Mouse (Mus musculus) hindbrain, embryonic 15.5 days (tissue): ENCODE data around the gene Enc1. TPM values are rescaled to one million over a fixed set of nuclear protein-coding genes. Genes with fewer than 3 reads are reported as not detected.
A peak's percentile ranks its signal among the peaks of the same experiment; 100 is the strongest.
"Not testable (repeated sequence)": the region's sequence is repeated elsewhere in the genome, so short reads cannot be mapped to it uniquely, and the experiment has no call there.

Source experiments
- ATAC-seq: fragments of 200-750 bp; cut with Nextera tagmentation; 2 replicates; pipeline ENCODE4 v1.8.0; 2017; ENCODE audit warnings: low read depth, moderate number of reproducible peaks, moderate TSS enrichment; ENCODE audit not compliant: low FRiP score
- H3K27ac ChIP-seq: fragments of 300-500 bp; sonication (generic); replicated peaks from 2 replicates; pipeline ENCODE4 v1.5.1; 2015; ENCODE audit warnings: mild to moderate bottlenecking, inconsistent platforms
- H3K27me3 ChIP-seq: fragments of 300-500 bp; sonication (generic); 2 replicates; pipeline ENCODE4 v1.6.1; 2015; ENCODE audit warnings: control low read depth, inconsistent platforms
- H3K36me3 ChIP-seq: fragments of 300-500 bp; sonication (generic); 2 replicates; pipeline ENCODE4 v1.6.1; 2015; ENCODE audit warnings: control low read depth, inconsistent platforms
- H3K4me1 ChIP-seq: fragments of 300-500 bp; sonication (generic); replicated peaks from 2 replicates; pipeline ENCODE4 v1.6.1; 2015; ENCODE audit warnings: control low read depth, inconsistent platforms
- H3K4me2 ChIP-seq: fragments of 300-500 bp; sonication (generic); 2 replicates; pipeline ENCODE4 v1.6.1; 2015; ENCODE audit warnings: moderate library complexity, mild to moderate bottlenecking, inconsistent platforms
- H3K4me3 ChIP-seq: fragments of 300-500 bp; sonication (generic); 2 replicates; pipeline ENCODE4 v1.5.1; 2015; ENCODE audit warnings: mild to moderate bottlenecking, inconsistent platforms
- H3K9ac ChIP-seq: fragments of 300-500 bp; sonication (generic); 2 replicates; pipeline ENCODE4 v1.6.1; 2015; ENCODE audit warnings: inconsistent platforms
- H3K9me3 ChIP-seq: fragments of 300-500 bp; sonication (generic); 2 replicates; pipeline ENCODE4 v1.6.1; 2016; ENCODE audit warnings: control low read depth, inconsistent platforms
- WGBS: fragments of 180-500 bp; shearing (Covaris S2); methylation state at CpG from one replicate; pipeline ENCODE4 v1.1.7; 2015; 5-methylcytosine and 5-hydroxymethylcytosine counted together
- polyA plus RNA-seq: library from polyadenylated mRNA; unstranded; fragments of >200 nt; fragmentation: Nextera tagmentation; extraction: Ambion mirVana; gene quantifications from 2 replicates; pipeline ENCODE4 v1.2.1, GENCODE M21; 2015

Gene Enc1
- polyA plus RNA-seq, 1 experiment from 2014 or later: 57.3 TPM

DNA sequence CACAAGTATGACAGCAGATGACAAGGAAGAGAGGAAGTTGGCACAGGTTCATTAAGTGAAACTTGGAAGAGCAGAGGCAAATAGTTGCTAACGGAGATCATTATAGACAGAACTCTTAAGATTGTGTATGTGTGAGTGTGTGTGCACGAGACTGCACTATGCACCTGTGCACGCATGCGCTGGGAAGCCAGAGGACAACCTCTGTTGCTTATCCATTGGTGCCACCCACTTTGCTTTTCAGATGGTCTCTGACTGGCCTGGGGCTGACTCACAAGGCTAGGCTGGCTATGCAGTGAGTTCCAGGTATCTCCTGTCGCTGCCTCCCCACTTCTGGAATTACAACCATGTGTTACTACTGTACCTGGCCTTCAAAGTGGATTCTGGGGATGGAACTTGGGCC, 13.1 kb downstream of the Enc1 start:
- Histone ChIP-seq H3K27ac (no peak overlapping the region), H3K4me2 (no peak overlapping the region), H3K36me3 (0 out of 2 replicates have a peak, but pooled peaks cover 3% of the 10 kb centered on the region), H3K9me3 (no peaks in the 10 kb centered on the region), H3K4me3 (no peak overlapping the region), H3K27me3 (no peaks in the 10 kb centered on the region), H3K9ac (no peak overlapping the region), H3K4me1 (peaks cover 61% of the 10 kb centered on the region)
- no peak for ATAC-seq
- WGBS: 84% methylated on average over 5 of the region's 5 CpGs

DNA sequence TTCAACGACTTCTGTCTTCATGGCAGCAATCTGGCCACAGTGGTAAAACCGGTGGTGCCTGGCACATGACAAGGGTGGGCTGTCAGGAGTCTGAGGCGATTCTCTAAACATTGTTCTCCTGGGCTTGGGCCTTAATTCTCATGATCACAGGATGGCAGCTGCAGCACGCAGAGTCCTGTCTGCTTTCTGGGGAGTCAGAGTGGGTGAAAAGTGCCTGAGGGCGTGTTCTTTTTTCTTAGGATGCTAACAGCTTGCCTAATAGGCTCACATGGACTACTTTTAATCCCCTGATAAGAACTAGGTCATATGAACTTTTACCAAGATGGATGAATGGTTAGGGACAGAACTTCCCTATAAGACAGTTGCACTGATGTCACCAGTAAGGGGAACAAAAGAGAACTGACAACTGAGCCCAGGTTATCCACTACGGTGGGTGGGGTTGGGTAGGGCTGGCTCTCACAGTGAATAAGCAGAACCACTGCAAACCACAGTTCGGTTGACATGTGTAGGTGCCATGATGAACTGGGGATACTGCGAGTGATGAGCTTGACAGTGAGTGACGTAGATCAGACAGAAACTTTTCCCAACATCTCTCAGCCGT, 13.8 kb downstream of the Enc1 start:
- Histone ChIP-seq H3K4me2 (no peak overlapping the region), H3K27ac (no peak overlapping the region), H3K4me1 (peaks cover 54% of the 10 kb centered on the region), H3K9me3 (no peaks in the 10 kb centered on the region), H3K9ac (no peak overlapping the region), H3K27me3 (no peaks in the 10 kb centered on the region), H3K36me3 (0 out of 2 replicates have a peak, but pooled peaks cover 3% of the 10 kb centered on the region), H3K4me3 (no peak overlapping the region)
- WGBS: 76% methylated on average over 10 of the region's 10 CpGs
- no peak for ATAC-seq

DNA sequence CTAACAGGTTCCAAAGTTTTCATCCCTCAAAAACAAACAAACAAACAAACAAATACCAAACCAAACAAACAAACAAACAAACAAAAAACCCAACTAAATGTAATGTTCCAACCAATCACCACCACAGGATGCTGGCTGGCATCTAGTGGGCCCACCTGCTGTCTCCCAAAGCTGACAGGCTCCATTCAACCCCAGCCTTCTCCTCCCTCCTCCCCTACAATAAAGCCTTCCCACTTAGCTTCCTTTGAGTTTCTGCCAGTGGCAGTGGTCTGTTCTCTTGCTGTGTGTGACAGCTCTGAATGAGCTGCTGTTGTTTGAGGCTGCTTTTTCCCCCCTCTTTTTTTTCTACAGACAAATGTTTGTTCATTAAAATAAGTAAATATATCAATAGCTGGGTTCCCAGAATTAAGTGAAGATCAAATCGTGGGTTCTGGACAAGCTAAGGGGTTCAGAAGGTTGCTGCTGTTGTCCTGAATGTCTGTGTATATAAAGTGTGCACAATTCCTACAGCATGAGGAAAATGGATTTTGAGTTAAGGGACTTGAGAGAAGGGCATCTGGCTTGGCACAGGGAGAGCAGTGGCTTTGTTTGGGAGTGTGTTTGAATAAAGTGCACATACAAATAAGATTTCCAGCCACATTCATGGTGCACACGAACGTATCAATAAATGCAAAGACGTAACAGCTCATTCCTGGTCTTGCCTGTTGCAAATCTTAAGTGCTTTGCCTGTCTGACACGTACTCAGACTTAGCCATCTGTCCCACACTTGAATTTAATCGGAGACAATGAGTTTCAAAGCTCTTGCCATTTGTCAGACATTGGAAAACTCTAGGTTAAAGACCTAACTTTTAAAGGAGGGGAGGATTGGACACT, 15.3 kb downstream of the Enc1 start:
- no peak for ATAC-seq
- WGBS: 18% methylated on average over 6 of the region's 6 CpGs
- Histone ChIP-seq H3K27me3 (no peaks in the 10 kb centered on the region), H3K9ac (no peak overlapping the region), H3K4me3 (no peak overlapping the region), H3K9me3 (no peaks in the 10 kb centered on the region), H3K4me1 (peaks cover 39% of the 10 kb centered on the region), H3K27ac (peak overlapping the region; percentile 15; the same call in 1 of the 2 replicates), H3K4me2 (no peak overlapping the region; the same call in 1 of the 2 replicates), H3K36me3 (0 out of 2 replicates have a peak, but pooled peaks cover 3% of the 10 kb centered on the region)

DNA sequence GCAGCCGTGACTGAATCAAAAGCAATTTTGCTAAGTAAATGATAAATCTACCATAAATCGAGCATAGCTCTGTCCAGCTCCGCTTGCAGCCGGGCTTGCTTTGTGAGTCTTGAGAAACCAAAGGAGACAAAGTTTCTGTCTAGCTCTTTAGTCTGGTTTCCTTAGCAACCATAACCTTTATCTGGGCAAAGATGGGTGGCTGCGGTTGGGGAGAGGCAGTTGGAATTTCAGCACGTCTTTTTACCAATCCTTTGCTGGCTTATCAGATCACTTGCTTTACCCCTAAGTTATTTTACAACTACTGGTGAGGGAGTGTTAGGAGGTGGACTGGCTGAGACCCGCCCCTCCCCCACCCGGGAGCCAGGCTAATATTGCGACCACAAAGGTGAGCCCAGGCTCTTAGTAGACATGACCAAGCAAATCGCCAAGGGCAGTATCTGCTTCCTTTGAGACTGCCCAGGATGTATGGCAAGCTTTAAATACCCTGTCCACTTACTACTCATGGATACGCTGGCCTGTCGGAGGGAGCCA, 16.0 kb downstream of the Enc1 start:
- Histone ChIP-seq H3K9me3 (no peaks in the 10 kb centered on the region), H3K4me1 (peaks cover 32% of the 10 kb centered on the region), H3K9ac (no peak overlapping the region), H3K4me3 (no peak overlapping the region), H3K4me2 (no peak overlapping the region; the same call in 1 of the 2 replicates), H3K36me3 (0 out of 2 replicates have a peak, but pooled peaks cover under 1% of the 10 kb centered on the region), H3K27me3 (no peaks in the 10 kb centered on the region), H3K27ac (peak overlapping the region; percentile 15; the same call in 1 of the 2 replicates)
- WGBS: 30% methylated on average over 12 of the region's 12 CpGs
- ATAC-seq: no peak

DNA sequence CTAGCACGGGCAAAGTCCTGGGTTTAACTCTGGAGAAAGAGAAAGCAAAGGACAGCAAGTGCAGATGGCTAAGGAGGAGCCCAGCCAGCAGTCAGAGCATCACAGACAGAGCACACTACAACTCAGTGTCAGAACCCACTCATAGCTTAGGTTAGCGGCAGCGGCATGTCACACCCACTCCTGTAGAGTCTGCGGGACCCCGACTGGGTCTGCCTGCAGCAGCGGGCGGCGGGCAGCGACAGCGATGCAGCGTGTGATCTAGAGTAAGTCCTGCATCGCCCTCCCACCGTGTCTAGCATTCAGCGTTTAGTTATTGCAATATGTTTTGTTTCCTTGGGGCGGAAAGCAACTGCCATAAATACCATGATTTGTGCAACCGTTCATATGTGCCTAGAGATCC, 18.4 kb downstream of the Enc1 start:
- H3K4me1 ChIP-seq: peaks cover 19% of the 10 kb centered on the region
- H3K27me3 ChIP-seq: no peaks in the 10 kb centered on the region
- no peak overlapping the region for H3K9ac ChIP-seq
- H3K4me2 ChIP-seq: no peak overlapping the region
- H3K4me3 ChIP-seq: no peak overlapping the region
- WGBS: 67% methylated on average over 16 of the region's 16 CpGs
- no peaks in the 10 kb centered on the region for H3K9me3 ChIP-seq
- no peaks in the 10 kb centered on the region for H3K36me3 ChIP-seq
- no peak overlapping the region for H3K27ac ChIP-seq
- no peak for ATAC-seq

DNA sequence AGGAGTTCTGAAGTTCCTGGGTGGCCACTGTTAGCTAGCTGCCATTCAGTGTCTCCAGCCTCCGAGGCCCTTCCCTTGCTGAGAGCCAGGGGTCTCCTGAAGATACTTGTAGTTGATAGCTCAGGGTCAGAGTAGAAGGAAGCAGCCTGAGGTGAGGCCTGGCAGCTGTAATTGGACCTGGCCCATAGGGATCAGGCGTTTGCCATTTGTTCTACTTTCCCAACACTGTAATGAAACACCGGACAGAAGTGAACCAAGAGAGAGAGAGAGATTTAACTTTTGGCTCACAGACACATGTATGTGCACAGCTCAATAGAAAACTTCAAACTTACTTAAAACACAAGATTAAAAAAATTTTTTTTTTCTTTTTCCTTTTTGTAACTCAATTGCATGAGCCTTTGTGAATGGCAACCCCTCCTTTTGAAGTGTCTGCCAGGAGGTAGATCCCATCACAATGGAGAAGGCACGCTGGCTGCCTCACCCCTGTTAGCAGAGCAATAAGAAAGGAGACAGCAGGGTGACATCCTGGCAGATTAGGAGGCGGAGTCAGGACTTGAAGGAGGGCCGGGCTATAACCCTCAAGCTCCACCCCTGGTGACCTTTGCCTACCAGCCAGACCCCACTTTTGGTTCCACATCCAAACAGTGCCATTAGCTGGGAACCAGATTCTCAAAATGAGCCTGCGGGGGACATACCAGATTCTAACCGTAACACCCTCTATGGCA, 19.7 kb downstream of the Enc1 start:
- H3K27me3 ChIP-seq: no peaks in the 10 kb centered on the region
- no peak overlapping the region for H3K9ac ChIP-seq
- no peak overlapping the region for H3K4me3 ChIP-seq
- H3K4me1 ChIP-seq: peaks cover 14% of the 10 kb centered on the region
- no peaks in the 10 kb centered on the region for H3K36me3 ChIP-seq
- no peak overlapping the region for H3K4me2 ChIP-seq
- no peaks in the 10 kb centered on the region for H3K9me3 ChIP-seq
- no peak overlapping the region for H3K27ac ChIP-seq
- WGBS: 32% methylated on average over 8 of the region's 8 CpGs
- ATAC-seq: no peak

DNA sequence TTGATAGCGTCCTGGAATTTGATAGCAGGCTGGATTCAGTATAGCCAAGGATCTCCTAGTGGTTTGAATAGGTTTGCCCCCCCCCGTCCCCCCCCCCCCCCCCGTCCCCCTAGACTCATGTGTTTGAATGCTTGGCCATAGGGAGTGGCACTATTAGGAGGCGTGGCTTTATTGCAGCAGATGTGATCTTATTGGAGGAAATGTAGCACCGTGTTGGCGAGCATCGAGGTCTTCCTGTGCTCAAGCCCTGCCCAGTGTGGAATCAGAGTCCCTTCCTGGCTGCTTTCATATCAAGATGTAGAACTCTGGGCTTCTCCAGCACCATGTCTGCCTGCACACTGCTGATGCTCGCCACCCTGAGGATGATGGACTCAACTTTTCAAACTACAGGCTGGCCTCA, 20.6 kb downstream of the Enc1 start:
- H3K27ac ChIP-seq: no peak overlapping the region
- 46% methylated on average over 8 of the region's 8 CpGs for WGBS
- ATAC-seq: no peak

DNA sequence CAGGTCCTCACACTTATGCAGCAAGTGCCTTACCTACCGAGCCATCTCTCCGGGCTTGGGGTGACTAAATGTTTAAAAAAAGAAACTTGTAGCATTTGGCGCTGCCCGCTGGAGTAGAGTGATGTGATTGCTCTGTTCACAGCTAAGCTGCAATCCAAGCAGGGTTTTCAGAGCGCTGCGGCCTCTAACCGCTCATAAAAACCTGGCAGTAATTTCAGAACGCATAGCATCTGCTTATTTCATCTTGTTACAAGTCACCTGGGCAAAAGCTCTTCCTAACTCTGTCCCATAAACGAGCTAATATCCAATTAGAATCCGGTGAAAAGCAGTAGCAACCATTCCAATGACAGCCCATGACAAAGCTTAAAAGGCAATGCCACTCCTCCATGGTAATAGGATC, 21.8 kb downstream of the Enc1 start:
- no peaks in the 10 kb centered on the region for H3K36me3 ChIP-seq
- H3K4me1 ChIP-seq: peaks cover 3% of the 10 kb centered on the region
- H3K9me3 ChIP-seq: no peaks in the 10 kb centered on the region
- H3K27ac ChIP-seq: peak overlapping the region; percentile 4
- peak; percentile 35; the same call in 1 of the 2 replicates for ATAC-seq
- H3K4me2 ChIP-seq: no peak overlapping the region
- 71% methylated on average over 10 of the region's 10 CpGs for WGBS
- no peak overlapping the region for H3K4me3 ChIP-seq
- H3K9ac ChIP-seq: no peak overlapping the region
- H3K27me3 ChIP-seq: no peaks in the 10 kb centered on the region

More for the DNA sequence above, 20.6 kb downstream of the Enc1 start:
- Histone ChIP-seq H3K4me1 (peaks cover 10% of the 10 kb centered on the region), H3K4me2 (no peak overlapping the region), H3K36me3 (no peaks in the 10 kb centered on the region), H3K4me3 (no peak overlapping the region), H3K9me3 (no peaks in the 10 kb centered on the region), H3K27me3 (no peaks in the 10 kb centered on the region), H3K9ac (no peak overlapping the region)

DNA sequence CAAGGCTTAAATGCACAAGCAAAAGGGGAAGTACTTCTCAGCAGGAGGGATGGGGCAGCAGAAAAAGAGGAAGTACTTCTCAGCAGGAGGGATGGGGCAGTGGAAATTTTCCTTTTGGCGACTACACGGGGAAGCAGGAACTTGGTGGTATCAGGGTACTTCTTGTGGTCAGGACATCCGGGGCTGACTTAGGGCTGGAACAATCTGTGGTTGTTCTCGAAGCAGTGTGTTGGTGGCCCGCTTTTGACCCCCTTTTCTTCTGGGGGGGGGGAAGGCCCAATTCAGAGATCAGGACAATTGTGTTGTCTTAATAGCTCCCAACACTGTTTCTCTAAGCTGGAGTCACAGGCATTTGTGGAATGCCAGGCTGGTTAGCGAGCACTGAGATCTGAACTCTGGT, 24.6 kb downstream of the Enc1 start:
- not testable (repeated sequence) for H3K27ac ChIP-seq, H3K4me2 ChIP-seq, H3K9ac ChIP-seq, H3K4me3 ChIP-seq, H3K4me1 ChIP-seq, H3K27me3 ChIP-seq, ATAC-seq, H3K9me3 ChIP-seq, H3K36me3 ChIP-seq
- WGBS: 85% methylated on average over 6 of the region's 6 CpGs

DNA sequence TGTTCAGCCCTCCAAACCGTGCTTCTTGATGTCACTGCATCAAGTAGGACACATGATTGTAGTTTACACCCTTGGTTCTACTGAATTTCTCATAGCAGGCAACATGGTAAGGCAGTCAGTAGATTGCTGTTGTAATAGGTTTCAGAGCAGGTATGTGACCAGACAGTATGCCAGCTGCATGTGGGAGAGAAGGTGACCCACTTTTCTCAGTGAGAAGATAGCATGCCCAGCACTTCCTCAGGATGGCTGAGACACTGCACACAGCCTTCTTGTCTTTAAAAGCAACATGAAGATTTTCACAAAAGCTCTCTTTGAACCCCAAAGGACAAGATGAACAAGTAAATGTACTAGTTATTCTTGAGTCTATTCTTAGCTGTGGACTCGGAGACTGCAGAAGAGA, 29.8 kb downstream of the Enc1 start:
- ATAC-seq: no peak
- H3K9me3 ChIP-seq: no peaks in the 10 kb centered on the region
- 86% methylated on average over 2 of the region's 2 CpGs for WGBS
- H3K9ac ChIP-seq: no peak overlapping the region
- no peaks in the 10 kb centered on the region for H3K36me3 ChIP-seq
- no peaks in the 10 kb centered on the region for H3K27me3 ChIP-seq
- 0 out of 2 replicates have a peak, but pooled peaks cover under 1% of the 10 kb centered on the region for H3K4me1 ChIP-seq
- H3K27ac ChIP-seq: no peak overlapping the region
- H3K4me2 ChIP-seq: no peak overlapping the region
- no peak overlapping the region for H3K4me3 ChIP-seq

DNA sequence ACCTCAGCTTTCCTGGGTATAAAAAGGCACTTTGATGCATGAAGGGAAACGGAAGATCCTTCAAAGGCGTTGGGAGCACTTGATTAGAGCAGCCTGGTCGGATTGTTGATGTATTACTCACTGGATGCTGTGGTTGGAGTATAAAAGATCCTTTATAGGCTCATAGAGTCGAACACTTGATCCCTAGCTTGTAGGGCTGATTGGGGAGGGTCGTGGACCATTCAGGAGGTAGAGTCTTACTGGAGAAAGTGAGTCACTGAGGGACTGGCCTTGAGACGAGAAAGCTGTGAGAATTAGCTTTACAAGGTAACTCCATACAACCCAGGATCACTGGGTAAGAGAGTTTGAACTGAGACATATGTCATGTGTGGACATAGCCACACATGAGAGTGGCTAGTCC, 30.7 kb downstream of the Enc1 start:
- Histone ChIP-seq H3K9ac (no peak overlapping the region), H3K27ac (no peak overlapping the region), H3K9me3 (no peaks in the 10 kb centered on the region), H3K36me3 (no peaks in the 10 kb centered on the region), H3K4me2 (no peak overlapping the region), H3K27me3 (no peaks in the 10 kb centered on the region), H3K4me1 (peaks cover 9% of the 10 kb centered on the region), H3K4me3 (no peak overlapping the region)
- no peak for ATAC-seq
- 79% methylated on average over 6 of the region's 6 CpGs for WGBS

DNA sequence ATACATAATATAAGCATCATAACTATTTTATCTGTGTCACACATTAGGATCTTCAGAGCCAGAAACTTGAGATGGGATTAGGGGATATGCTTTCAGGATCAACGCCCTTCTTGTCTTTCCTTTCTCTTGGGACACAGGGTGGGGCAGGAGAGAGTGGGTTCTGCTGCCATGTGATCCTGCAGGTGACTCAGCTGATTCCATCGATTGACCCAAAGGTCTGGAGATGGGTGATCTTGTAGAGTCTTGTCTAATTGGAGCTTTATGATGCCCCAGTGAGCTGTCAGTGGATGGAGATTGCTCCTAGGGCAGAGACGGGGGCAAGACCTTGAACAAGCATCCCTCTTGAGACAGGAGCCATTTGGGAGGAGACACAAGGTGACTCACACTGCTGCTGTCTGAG, 33.9 kb downstream of the Enc1 start:
- peaks cover 11% of the 10 kb centered on the region for H3K4me1 ChIP-seq
- H3K9me3 ChIP-seq: no peaks in the 10 kb centered on the region
- ATAC-seq: no peak
- H3K27me3 ChIP-seq: no peaks in the 10 kb centered on the region
- no peak overlapping the region for H3K27ac ChIP-seq
- WGBS: 82% methylated on average over 3 of the region's 3 CpGs
- no peak overlapping the region for H3K9ac ChIP-seq
- no peak overlapping the region for H3K4me2 ChIP-seq
- H3K4me3 ChIP-seq: no peak overlapping the region
- H3K36me3 ChIP-seq: no peaks in the 10 kb centered on the region
